ENCODE assay signal across 20 mouse cellular contexts in genomic region chr5:67662715-67663114, GRCm38 (mm10). TPM values are rescaled to one million over a fixed set of nuclear protein-coding genes. Genes with fewer than 3 reads are reported as not detected.
DNase-seq lines count a peak whose midpoint lies in the region; ATAC-seq lines count a peak whose summit lies in the region.
"Had no signal": no experiment of that assay in that cellular context is flagged by ENCODE, and none has a peak within 500 bp of the region (broad histone marks: within the 10 kb centered on the region; RNA-seq: fewer than 3 reads in every experiment).

No protein-coding gene starts in this region.

- H3K27ac ChIP-seq in kidney, embryonic 15.5 days: peak overlapping the region; percentile 48
- 0 out of 2 replicates have a peak overlapping the region, but pooled peaks have one; percentile 15 for H3K27ac ChIP-seq in midbrain, embryonic 12.5 days (replicated peaks)
- no peak overlapping the region for H3K27ac ChIP-seq in midbrain, embryonic 15.5 days
- H3K27ac ChIP-seq: embryonic facial prominence, embryonic 12.5 days; forebrain, embryonic 15.5 days; heart, adult 2 months; heart, embryonic 15.5 days had no signal

- peaks cover 7% of the 10 kb centered on the region; the same call in 1 of the 2 replicates for H3K4me1 ChIP-seq in kidney, embryonic 15.5 days
- H3K4me1 ChIP-seq in midbrain, embryonic 12.5 days: no peaks in the 10 kb centered on the region
- no peaks in the 10 kb centered on the region for H3K4me1 ChIP-seq in midbrain, embryonic 15.5 days
- H3K4me1 ChIP-seq: forebrain, embryonic 15.5 days; heart, embryonic 15.5 days had no signal

- DNase-seq in kidney, adult 9 months: no peak
- DNase-seq in layer of hippocampus, adult 9-11 months: peak; percentile 23
- DNase-seq in layer of hippocampus, postnatal 25 days (ENCODE audit: extremely low spot score in 1 of 2, low spot score in 1 of 2): no peak
- no peak for DNase-seq in left cerebral cortex, adult 18-20 months (ENCODE audit: low spot score in 2 of 2)
- DNase-seq: adrenal gland, adult 8-10 months; adrenal gland, postnatal 36 days; cerebellum, adult 11-12 months; cerebellum, adult 9-10 months; cerebellum, postnatal 25 days; gastrocnemius, postnatal 14 days; heart, adult 2 months; heart, postnatal 14 days had no signal

- H3K36me3 ChIP-seq in kidney, embryonic 15.5 days: peaks cover 9% of the 10 kb centered on the region; the same call in 1 of the 2 replicates
- H3K36me3 ChIP-seq in midbrain, embryonic 12.5 days: 0 out of 2 replicates have a peak, but pooled peaks cover 11% of the 10 kb centered on the region
- peaks cover 4% of the 10 kb centered on the region; the same call in 1 of the 2 replicates for H3K36me3 ChIP-seq in midbrain, embryonic 15.5 days (replicated peaks)
- H3K36me3 ChIP-seq: embryonic facial prominence, embryonic 12.5 days; heart, embryonic 15.5 days had no signal

- no peaks in the 10 kb centered on the region for H3K9me3 ChIP-seq in kidney, embryonic 15.5 days (replicated peaks)
- H3K9me3 ChIP-seq in midbrain, embryonic 12.5 days: no peaks in the 10 kb centered on the region
- no peaks in the 10 kb centered on the region for H3K9me3 ChIP-seq in midbrain, embryonic 15.5 days
- H3K9me3 ChIP-seq: embryonic facial prominence, embryonic 12.5 days; forebrain, embryonic 15.5 days; heart, embryonic 15.5 days had no signal

- H3K4me2 ChIP-seq in kidney, embryonic 15.5 days: no peak overlapping the region
- no peak overlapping the region for H3K4me2 ChIP-seq in midbrain, embryonic 12.5 days (replicated peaks)
- no peak overlapping the region for H3K4me2 ChIP-seq in midbrain, embryonic 15.5 days
- H3K4me2 ChIP-seq: embryonic facial prominence, embryonic 12.5 days; forebrain, embryonic 15.5 days; heart, embryonic 11.5 days; heart, embryonic 15.5 days had no signal

- H3K27me3 ChIP-seq in kidney, embryonic 15.5 days: no peaks in the 10 kb centered on the region
- peaks cover 80% of the 10 kb centered on the region for H3K27me3 ChIP-seq in midbrain, embryonic 12.5 days
- peaks cover 65% of the 10 kb centered on the region for H3K27me3 ChIP-seq in midbrain, embryonic 15.5 days (replicated peaks)
- H3K27me3 ChIP-seq: embryonic facial prominence, embryonic 12.5 days; forebrain, embryonic 15.5 days; heart, embryonic 15.5 days had no signal

- H3K9ac ChIP-seq in kidney, embryonic 15.5 days: no peak overlapping the region
- no peak overlapping the region for H3K9ac ChIP-seq in midbrain, embryonic 12.5 days (replicated peaks)
- no peak overlapping the region for H3K9ac ChIP-seq in midbrain, embryonic 15.5 days
- H3K9ac ChIP-seq: embryonic facial prominence, embryonic 12.5 days; forebrain, embryonic 15.5 days; heart, embryonic 15.5 days had no signal

- no peak for ATAC-seq in kidney, embryonic 15.5 days (replicated peaks; ENCODE audit: low FRiP score)
- peak; percentile 66 for ATAC-seq in midbrain, embryonic 12.5 days (ENCODE audit: low FRiP score, low read depth)
- ATAC-seq in midbrain, embryonic 15.5 days (replicated peaks): no peak
- ATAC-seq: forebrain, embryonic 15.5 days; hindbrain, embryonic 16.5 days had no signal

- 38% methylated on average over 6 of the region's 6 CpGs for WGBS in kidney, embryonic 15.5 days
- WGBS in midbrain, embryonic 12.5 days: 39% methylated on average over 6 of the region's 6 CpGs
- WGBS in midbrain, embryonic 15.5 days: 31% methylated on average over 6 of the region's 6 CpGs

- no peak overlapping the region for H3K4me3 ChIP-seq in kidney, embryonic 15.5 days (replicated peaks)
- no peak overlapping the region for H3K4me3 ChIP-seq in midbrain, embryonic 12.5 days
- H3K4me3 ChIP-seq in midbrain, embryonic 15.5 days: no peak overlapping the region
- H3K4me3 ChIP-seq: embryonic facial prominence, embryonic 12.5 days; forebrain, embryonic 15.5 days; heart, adult 2 months; heart, embryonic 15.5 days had no signal

RNA-seq across cellular contexts. Expression of gene Shisa3, which starts 55.0 kb away (rescaled TPM):
- polyA plus RNA-seq in kidney, embryonic 15.5 days (2015; fragmentation: Nextera tagmentation; extraction: Ambion mirVana): 116 and 119 TPM in 2 replicates
- under 1 TPM; 0.27 to 0.68 TPM for total RNA-seq in layer of hippocampus, postnatal 25 days (2021)
- 24.2 and 26.4 TPM in 2 replicates for polyA plus RNA-seq in midbrain, embryonic 12.5 days (2016; fragmentation: Nextera tagmentation; extraction: Ambion mirVana)
- polyA plus RNA-seq in midbrain, embryonic 15.5 days (2015; fragmentation: Nextera tagmentation; extraction: Ambion mirVana): 34.4 and 37.2 TPM in 2 replicates
- 1 to 10 TPM; 1.1 to 1.2 TPM for total RNA-seq in left cerebral cortex, adult 18-20 months (2021)
